ENCODE assay signal across 10 mouse cellular contexts in the genomic region with DNA sequence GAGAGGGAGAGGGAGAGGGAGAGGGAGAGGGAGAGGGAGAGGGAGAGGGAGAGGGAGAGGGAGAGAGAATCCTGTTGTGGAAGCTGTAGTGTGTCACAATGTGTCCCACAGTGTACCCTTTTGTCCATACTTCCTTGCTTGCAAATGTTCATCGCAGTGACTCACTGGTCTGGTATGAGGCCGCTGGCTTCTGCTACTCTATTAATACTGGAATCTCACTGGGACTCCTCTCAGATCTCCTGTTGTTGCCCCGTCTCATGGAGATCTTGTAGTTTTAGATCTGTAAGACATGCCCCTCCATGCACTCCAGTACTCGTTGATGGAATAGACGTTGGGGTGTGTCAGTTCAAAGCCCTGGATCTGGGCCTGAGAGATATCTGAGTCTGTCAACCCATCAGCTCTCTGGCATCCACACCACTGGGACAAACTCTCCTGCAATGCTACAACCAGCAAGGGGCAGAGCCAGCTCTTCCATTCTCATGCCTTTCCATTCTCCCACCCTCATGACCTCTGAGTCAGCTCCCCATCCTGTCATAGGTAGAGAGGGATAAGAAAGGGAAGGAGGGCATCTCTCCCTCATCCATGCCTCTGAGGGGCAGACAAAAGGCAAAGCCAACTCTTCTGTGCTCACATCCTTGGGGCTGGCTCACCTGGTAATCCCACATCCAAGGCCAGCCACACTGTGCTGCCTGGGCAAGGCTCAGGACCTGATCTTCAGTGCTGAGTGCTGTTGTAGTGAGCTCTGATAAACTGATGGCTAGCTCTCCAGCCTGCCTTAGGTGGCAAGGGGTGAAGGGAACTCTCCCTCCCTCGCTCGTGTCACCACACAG.
DNase-seq lines count a peak whose midpoint lies in the region; ATAC-seq and TF ChIP-seq lines count a peak whose summit lies in the region.
"Had no signal": no experiment of that assay in that cellular context is flagged by ENCODE, and none has a peak within 500 bp of the region (broad histone marks: within the 10 kb centered on the region; RNA-seq: fewer than 3 reads in every experiment).

No protein-coding gene starts in this region.

- no peaks in the 10 kb centered on the region for H3K36me3 ChIP-seq in megakaryocyte, embryonic 14.5 days (replicated peaks; ENCODE audit: low read length)
- no peaks in the 10 kb centered on the region for H3K36me3 ChIP-seq in heart, embryonic 10.5 days
- no peaks in the 10 kb centered on the region for H3K36me3 ChIP-seq in myocyte (ENCODE audit: control insufficient read depth, insufficient read depth)
- no peaks in the 10 kb centered on the region for H3K36me3 ChIP-seq in embryonic facial prominence, embryonic 10.5 days (replicated peaks)
- H3K36me3 ChIP-seq: embryonic facial prominence, embryonic 12.5 days; limb, embryonic 15.5 days had no signal

- peak overlapping the region; percentile 28 for H3K4me3 ChIP-seq in megakaryocyte, embryonic 14.5 days (replicated peaks)
- no peak overlapping the region for H3K4me3 ChIP-seq in heart, embryonic 10.5 days
- H3K4me3 ChIP-seq in myocyte = no peak overlapping the region
- H3K4me3 ChIP-seq in embryonic facial prominence, embryonic 10.5 days = no peak overlapping the region
- H3K4me3 ChIP-seq: embryonic facial prominence, embryonic 12.5 days; limb, embryonic 15.5 days had no signal

- H3K79me2 ChIP-seq in myocyte (ENCODE audit: control insufficient read depth, insufficient read depth) = no peaks in the 10 kb centered on the region

- no peaks in the 10 kb centered on the region for H3K27me3 ChIP-seq in megakaryocyte, embryonic 14.5 days (replicated peaks)
- no peaks in the 10 kb centered on the region for H3K27me3 ChIP-seq in heart, embryonic 10.5 days (ENCODE audit: insufficient read depth, poor library complexity, severe bottlenecking)
- no peaks in the 10 kb centered on the region for H3K27me3 ChIP-seq in myocyte (ENCODE audit: control insufficient read depth, insufficient read depth, insufficient read length)
- no peaks in the 10 kb centered on the region for H3K27me3 ChIP-seq in embryonic facial prominence, embryonic 10.5 days (replicated peaks; ENCODE audit: low read depth, poor library complexity, severe bottlenecking)
- H3K27me3 ChIP-seq: embryonic facial prominence, embryonic 12.5 days; limb, embryonic 15.5 days had no signal

- no peak for ATAC-seq in megakaryocyte, adult 5-6 weeks (ENCODE audit: poor library complexity, severe bottlenecking)

- peak overlapping the region; percentile 67 for H3K27ac ChIP-seq in heart, embryonic 10.5 days
- no peak overlapping the region for H3K27ac ChIP-seq in embryonic facial prominence, embryonic 10.5 days (replicated peaks)
- H3K27ac ChIP-seq: embryonic facial prominence, embryonic 12.5 days; limb, embryonic 15.5 days had no signal

- WGBS in heart, embryonic 10.5 days = 44% methylated on average over 7 of the region's 7 CpGs
- 78% methylated on average over 7 of the region's 7 CpGs for WGBS in embryonic facial prominence, embryonic 10.5 days

- H3K4me2 ChIP-seq in myocyte (ENCODE audit: low read depth) = peak overlapping the region; percentile 51
- H3K4me2 ChIP-seq: embryonic facial prominence, embryonic 12.5 days; limb, embryonic 15.5 days had no signal

- no peak for TF ChIP-seq POLR2A in myocyte (IDR thresholded peaks at IDR 0.05; ENCODE audit: insufficient read length, low read depth)

- peaks cover 14% of the 10 kb centered on the region for H3K9me3 ChIP-seq in megakaryocyte, embryonic 14.5 days
- H3K9me3 ChIP-seq in heart, embryonic 10.5 days = no peaks in the 10 kb centered on the region
- no peaks in the 10 kb centered on the region for H3K9me3 ChIP-seq in embryonic facial prominence, embryonic 10.5 days
- H3K9me3 ChIP-seq: embryonic facial prominence, embryonic 12.5 days; limb, embryonic 15.5 days had no signal

- H3K4me1 ChIP-seq in megakaryocyte, embryonic 14.5 days = no peaks in the 10 kb centered on the region
- H3K4me1 ChIP-seq in heart, embryonic 10.5 days = peaks cover 16% of the 10 kb centered on the region
- H3K4me1 ChIP-seq in embryonic facial prominence, embryonic 10.5 days = no peaks in the 10 kb centered on the region
- H3K4me1 ChIP-seq: embryonic facial prominence, embryonic 12.5 days; limb, embryonic 15.5 days had no signal

- H3ac ChIP-seq in myocyte (ENCODE audit: control insufficient read depth, insufficient read length) = no peak overlapping the region

- DNase-seq in adrenal gland, postnatal 10 days = peak; percentile 27
- DNase-seq in heart, embryonic 10.5 days (ENCODE audit: low spot score) = no peak
- no peak for DNase-seq in ovary, adult 18-20 months (ENCODE audit: low spot score)
- no peak for DNase-seq in embryonic facial prominence, embryonic 10.5 days (ENCODE audit: low spot score)
- DNase-seq: thymus, postnatal 14 days had no signal

TF ChIP-seq in myocyte, 11 proteins besides CTCF, POLR2A, EP300 and RAD21:
- no peak for TF ChIP-seq REST (IDR thresholded peaks at IDR 0.05; ENCODE audit: insufficient read depth, insufficient read length)
- no peak for TF ChIP-seq E2F4 (IDR thresholded peaks at IDR 0.05; ENCODE audit: insufficient read depth)
- no peak for TF ChIP-seq MYOG (IDR thresholded peaks at IDR 0.05; ENCODE audit: control insufficient read depth in 1 of 3, insufficient read depth in 1 of 3, insufficient read length in 2 of 3, low read depth in 2 of 3)
- TF ChIP-seq MAX (IDR thresholded peaks at IDR 0.05; ENCODE audit: low read depth) = no peak
- TF ChIP-seq CEBPB (IDR thresholded peaks at IDR 0.05; ENCODE audit: insufficient read depth, poor library complexity, severe bottlenecking) = no peak
- no peak for TF ChIP-seq TCF3 (IDR thresholded peaks at IDR 0.05; ENCODE audit: insufficient read length, low read depth)
